Mouse (Mus musculus): ENCODE measurements around the gene B4galt5.

GRCm38 (mm10) chr2:167373266-167373665 lies 24.3 kb upstream of the B4galt5 start:
- TF ChIP-seq CTCF (conservative IDR thresholded peaks at IDR 0.05; ENCODE audit: low read length), result no peak
- no peak for TF ChIP-seq NANOG (IDR thresholded peaks at IDR 0.05; ENCODE audit: borderline replicate concordance, low read length)
- TF ChIP-seq POU5F1 (IDR thresholded peaks at IDR 0.05; ENCODE audit: borderline replicate concordance, low read length), result no peak

All from E14TG2a.4 (cell line).